Mouse (Mus musculus) cortical plate, adult 2 months (tissue): Measurements from ENCODE around the gene Fam222b.

Experiments used
- CTCF ChIP-seq: fragments of 200-500 bp; IDR thresholded peaks from 2 replicates; pipeline ENCODE4 v1.5.1; 2011; ENCODE audit warnings: mild to moderate bottlenecking, control low read depth, low read length; ENCODE audit not compliant: insufficient read depth; ENCODE audit errors: extremely low read depth
- POLR2A ChIP-seq: fragments of 200-500 bp; IDR thresholded peaks from 2 replicates; pipeline ENCODE4 v1.6.1; 2011; ENCODE audit warnings: mild to moderate bottlenecking, low read length, control low read depth; ENCODE audit not compliant: insufficient read depth; ENCODE audit errors: extremely low read depth

- TF ChIP-seq CTCF (no peak), POLR2A (no peak)
Measured at GRCm38 (mm10) chr11:78183884-78184514, 89.5 kb downstream of the Fam222b start.
